Mouse (Mus musculus) midbrain, embryonic 15.5 days (tissue): ENCODE results near the gene Ccni. TPM values are rescaled to one million over a fixed set of nuclear protein-coding genes. Genes with fewer than 3 reads are reported as not detected.

Experiments
- ATAC-seq: fragments of 200-750 bp; cut with Nextera tagmentation; replicated peaks from 2 replicates; pipeline ENCODE4 v1.8.0; 2017; ENCODE audit warnings: moderate TSS enrichment
- H3K27ac ChIP-seq: fragments of 300-500 bp; sonication (generic); 2 replicates; pipeline ENCODE4 v1.5.1; 2015; ENCODE audit warnings: mild to moderate bottlenecking, inconsistent platforms
- H3K27me3 ChIP-seq: fragments of 300-500 bp; sonication (generic); replicated peaks from 2 replicates; pipeline ENCODE4 v1.6.1; 2015; ENCODE audit warnings: inconsistent platforms
- H3K36me3 ChIP-seq: fragments of 300-500 bp; sonication (generic); replicated peaks from 2 replicates; pipeline ENCODE4 v1.6.1; 2015; ENCODE audit warnings: inconsistent platforms
- H3K4me1 ChIP-seq: fragments of 300-500 bp; sonication (generic); 2 replicates; pipeline ENCODE4 v1.6.1; 2015; ENCODE audit warnings: inconsistent platforms
- H3K4me2 ChIP-seq: fragments of 300-500 bp; sonication (generic); 2 replicates; pipeline ENCODE4 v1.6.1; 2015; ENCODE audit warnings: inconsistent platforms, mild to moderate bottlenecking, moderate library complexity
- H3K4me3 ChIP-seq: fragments of 300-500 bp; sonication (generic); 2 replicates; pipeline ENCODE4 v1.5.1; 2015; ENCODE audit warnings: mild to moderate bottlenecking, inconsistent platforms
- H3K9ac ChIP-seq: fragments of 300-500 bp; sonication (generic); 2 replicates; pipeline ENCODE4 v1.6.1; 2015; ENCODE audit warnings: mild to moderate bottlenecking, inconsistent platforms
- H3K9me3 ChIP-seq: fragments of 300-500 bp; sonication (generic); 2 replicates; pipeline ENCODE4 v1.6.1; 2016; ENCODE audit warnings: inconsistent platforms
- WGBS: fragments of 180-500 bp; shearing (Covaris S2); methylation state at CpG from one replicate; pipeline ENCODE4 v1.1.7; 2015; ENCODE audit warnings: mixed read lengths; 5-methylcytosine and 5-hydroxymethylcytosine counted together
- polyA plus RNA-seq: library from polyadenylated mRNA; unstranded; fragments of >200 nt; fragmentation: Nextera tagmentation; extraction: Ambion mirVana; gene quantifications from 2 replicates; pipeline ENCODE4 v1.2.1, GENCODE M21; 2015

Gene Ccni
- polyA plus RNA-seq, result 136 and 143 TPM in 2 replicates

GRCm38 (mm10) chr5:93206109-93207005 is at the start of gene Ccni, which contains the start of gene 2010109A12Rik:
Gene Ccni, minus strand, starts transcription at chr5:93206495.
Gene 2010109A12Rik, plus strand, starts transcription at chr5:93206518.
- peak; percentile 97 for ATAC-seq
- H3K9ac ChIP-seq, result peak within 1 kb of the TSS; percentile 96
- no peaks in the 10 kb centered on the region; the same call in 1 of the 2 replicates for H3K36me3 ChIP-seq
- peaks cover 25% of the 10 kb centered on the region for H3K4me1 ChIP-seq
- WGBS, result under 1% methylated on average over 78 of the region's 79 CpGs
- peak within 1 kb of the TSS; percentile 98 for H3K4me3 ChIP-seq
- H3K27me3 ChIP-seq, result no peaks in the 10 kb centered on the region
- H3K27ac ChIP-seq, result peak within 1 kb of the TSS; percentile 92
- H3K9me3 ChIP-seq, result no peaks in the 10 kb centered on the region
- H3K4me2 ChIP-seq, result peak within 1 kb of the TSS; percentile 78

- no peak overlapping the region for H3K9ac ChIP-seq
- H3K27ac ChIP-seq, result no peak overlapping the region
- ATAC-seq, result no peak
- no peaks in the 10 kb centered on the region for H3K9me3 ChIP-seq
- WGBS, result 84% methylated on average over 5 of the region's 5 CpGs
- no peak overlapping the region for H3K4me3 ChIP-seq
- no peaks in the 10 kb centered on the region for H3K36me3 ChIP-seq
- H3K4me2 ChIP-seq, result no peak overlapping the region
- H3K27me3 ChIP-seq, result no peaks in the 10 kb centered on the region
- H3K4me1 ChIP-seq, result no peaks in the 10 kb centered on the region
Observed at GRCm38 (mm10) chr5:93255759-93256265, 49.5 kb upstream of the Ccni start.

- no peaks in the 10 kb centered on the region for H3K9me3 ChIP-seq
- no peak overlapping the region for H3K9ac ChIP-seq
- no peak for ATAC-seq
- H3K4me2 ChIP-seq, result no peak overlapping the region
- H3K4me1 ChIP-seq, result no peaks in the 10 kb centered on the region
- no peak overlapping the region for H3K4me3 ChIP-seq
- H3K27ac ChIP-seq, result no peak overlapping the region
- H3K36me3 ChIP-seq, result no peaks in the 10 kb centered on the region
- H3K27me3 ChIP-seq, result no peaks in the 10 kb centered on the region
- WGBS, result 86% methylated on average over 12 of the region's 12 CpGs
Observed at GRCm38 (mm10) chr5:93251001-93251760, 44.9 kb upstream of the Ccni start.

DNA sequence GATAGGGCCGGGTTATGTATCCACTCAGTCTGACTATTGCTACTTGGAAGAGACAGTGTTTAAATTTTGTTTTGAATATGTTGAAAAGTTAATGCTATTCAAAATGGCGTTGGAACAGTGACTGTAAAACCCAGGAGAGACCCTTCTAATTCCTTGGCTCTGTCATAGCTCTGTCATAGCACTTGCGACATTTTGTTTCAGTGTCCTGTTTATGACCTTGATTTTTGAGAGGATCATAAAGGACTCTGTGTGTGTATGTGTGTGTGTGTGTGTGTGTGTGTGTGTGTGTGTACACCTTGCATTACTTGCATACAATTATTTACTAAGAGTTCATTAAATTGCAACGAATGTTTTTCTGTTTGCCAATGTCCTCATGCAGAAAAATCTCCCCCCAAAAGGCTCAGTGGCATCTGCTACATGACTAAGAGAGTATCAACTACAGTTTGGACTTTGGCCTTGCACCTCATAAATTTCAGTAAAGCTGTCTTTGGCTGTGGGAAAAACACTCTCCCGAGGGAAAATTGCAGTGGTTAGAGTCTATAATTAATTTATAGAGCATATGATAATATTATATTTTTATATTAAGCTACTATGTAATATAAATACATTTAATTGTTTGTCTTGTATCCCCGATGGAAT is 43.8 kb upstream of the Ccni start:
- no peak overlapping the region for H3K9ac ChIP-seq
- no peaks in the 10 kb centered on the region for H3K4me1 ChIP-seq
- no peaks in the 10 kb centered on the region for H3K36me3 ChIP-seq
- WGBS, result 81% methylated on average over 6 of the region's 6 CpGs
- no peaks in the 10 kb centered on the region for H3K27me3 ChIP-seq
- no peak overlapping the region for H3K4me2 ChIP-seq
- no peak overlapping the region for H3K27ac ChIP-seq
- H3K4me3 ChIP-seq, result no peak overlapping the region
- H3K9me3 ChIP-seq, result no peaks in the 10 kb centered on the region
- ATAC-seq, result no peak

- WGBS, result 74% methylated on average over 2 of the region's 2 CpGs
- Histone ChIP-seq H3K9me3 (no peaks in the 10 kb centered on the region), H3K9ac (no peak overlapping the region), H3K27ac (no peak overlapping the region), H3K4me2 (no peak overlapping the region), H3K4me3 (no peak overlapping the region), H3K36me3 (no peaks in the 10 kb centered on the region), H3K27me3 (no peaks in the 10 kb centered on the region), H3K4me1 (no peaks in the 10 kb centered on the region)
- ATAC-seq, result no peak
Observed at GRCm38 (mm10) chr5:93245280-93245679, 39.0 kb upstream of the Ccni start.

DNA sequence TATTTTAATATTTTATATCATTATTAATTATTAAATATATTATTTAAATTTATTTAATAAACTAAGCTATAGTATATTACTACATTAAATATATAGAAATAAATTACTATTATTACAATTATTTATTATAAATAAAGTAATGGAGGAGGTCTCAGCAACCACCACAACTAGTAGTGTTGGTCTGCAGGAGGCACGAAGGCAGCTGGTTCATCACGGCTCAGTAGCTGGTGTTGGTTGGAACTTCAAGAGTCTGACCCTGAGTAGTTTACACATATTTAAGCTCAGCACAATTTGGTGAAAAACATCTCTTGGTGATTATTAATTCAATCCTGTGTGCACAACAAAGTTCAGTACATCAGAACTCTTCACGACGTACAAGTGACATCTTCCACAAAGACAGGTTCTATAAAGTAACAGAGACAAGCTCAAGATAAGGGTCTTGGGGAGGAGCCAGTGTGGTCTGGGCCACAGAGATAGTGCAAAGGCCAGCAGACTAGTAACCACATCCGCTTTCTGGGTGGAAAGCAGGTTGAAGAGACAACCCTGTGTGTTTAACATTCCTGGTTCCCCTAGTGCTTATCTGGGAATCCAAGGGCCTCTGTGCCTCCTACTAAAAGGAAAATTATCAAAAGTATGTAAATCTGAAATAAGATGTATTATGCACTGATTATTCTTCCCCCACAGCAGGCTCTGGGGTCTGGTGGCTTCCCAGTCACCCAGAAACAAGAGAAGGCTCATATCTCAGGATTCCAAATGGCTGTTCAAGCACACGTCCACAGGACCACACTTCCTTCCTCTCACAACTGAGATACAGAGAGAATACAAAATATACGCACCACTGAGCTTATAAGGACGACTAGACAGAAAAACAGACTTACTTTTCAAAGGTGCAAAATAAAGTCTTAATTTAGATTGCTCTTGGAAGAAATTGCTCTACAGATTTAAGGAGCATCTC is 33.6 kb upstream of the Ccni start:
- Histone ChIP-seq H3K36me3 (no peaks in the 10 kb centered on the region), H3K9ac (no peak overlapping the region), H3K4me1 (no peaks in the 10 kb centered on the region), H3K9me3 (no peaks in the 10 kb centered on the region), H3K4me3 (no peak overlapping the region), H3K27me3 (no peaks in the 10 kb centered on the region), H3K4me2 (no peak overlapping the region), H3K27ac (no peak overlapping the region)
- WGBS, result 84% methylated on average over 8 of the region's 8 CpGs
- no peak for ATAC-seq

DNA sequence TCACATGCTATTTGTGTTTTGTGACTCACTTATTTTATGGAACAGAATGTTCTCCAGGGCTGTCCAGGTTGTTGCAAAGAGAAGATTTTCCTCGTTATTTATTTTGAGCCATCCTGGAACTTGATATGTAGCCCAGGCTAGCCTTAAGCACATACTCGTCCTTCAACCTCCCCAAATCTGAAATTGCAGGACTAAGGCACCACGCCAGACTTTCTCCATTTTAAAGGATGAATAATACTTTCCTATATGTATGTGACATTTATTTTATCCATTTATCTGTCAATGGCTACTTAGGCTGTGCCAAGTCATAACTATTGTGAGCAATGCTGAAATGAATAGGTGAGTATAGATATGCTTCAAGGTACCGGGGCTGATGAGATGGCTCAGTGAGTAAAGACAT is 30.2 kb upstream of the Ccni start:
- Histone ChIP-seq H3K4me3 (no peak overlapping the region), H3K4me1 (no peaks in the 10 kb centered on the region), H3K27me3 (no peaks in the 10 kb centered on the region), H3K36me3 (no peaks in the 10 kb centered on the region), H3K9ac (no peak overlapping the region), H3K27ac (no peak overlapping the region), H3K4me2 (no peak overlapping the region), H3K9me3 (no peaks in the 10 kb centered on the region)
- ATAC-seq, result no peak
- WGBS, result 82% methylated on average over 4 of the region's 4 CpGs

- ATAC-seq, result no peak
- 83% methylated on average over 3 of the region's 3 CpGs for WGBS
Observed at GRCm38 (mm10) chr5:93235888-93236287, 29.6 kb upstream of the Ccni start.

GRCm38 (mm10) chr5:93234605-93235004 is 28.3 kb upstream of the Ccni start:
- Histone ChIP-seq H3K36me3 (no peaks in the 10 kb centered on the region), H3K9me3 (no peaks in the 10 kb centered on the region), H3K4me2 (no peak overlapping the region), H3K4me1 (no peaks in the 10 kb centered on the region), H3K4me3 (no peak overlapping the region), H3K27ac (no peak overlapping the region), H3K27me3 (no peaks in the 10 kb centered on the region), H3K9ac (no peak overlapping the region)
- ATAC-seq, result no peak
- 87% methylated on average over 2 of the region's 2 CpGs for WGBS

More at GRCm38 (mm10) chr5:93235888-93236287, 29.6 kb upstream of the Ccni start:
- Histone ChIP-seq H3K27ac (no peak overlapping the region), H3K36me3 (no peaks in the 10 kb centered on the region), H3K4me3 (no peak overlapping the region), H3K27me3 (no peaks in the 10 kb centered on the region), H3K9me3 (no peaks in the 10 kb centered on the region), H3K9ac (no peak overlapping the region), H3K4me2 (no peak overlapping the region), H3K4me1 (no peaks in the 10 kb centered on the region)

GRCm38 (mm10) chr5:93234130-93234529 is 27.8 kb upstream of the Ccni start:
- H3K4me3 ChIP-seq, result no peak overlapping the region
- H3K4me2 ChIP-seq, result no peak overlapping the region
- WGBS, result 50% methylated on average over 4 of the region's 4 CpGs
- no peaks in the 10 kb centered on the region for H3K9me3 ChIP-seq
- ATAC-seq, result no peak
- no peaks in the 10 kb centered on the region for H3K27me3 ChIP-seq
- H3K9ac ChIP-seq, result no peak overlapping the region
- H3K4me1 ChIP-seq, result no peaks in the 10 kb centered on the region
- no peak overlapping the region for H3K27ac ChIP-seq
- H3K36me3 ChIP-seq, result no peaks in the 10 kb centered on the region

DNA sequence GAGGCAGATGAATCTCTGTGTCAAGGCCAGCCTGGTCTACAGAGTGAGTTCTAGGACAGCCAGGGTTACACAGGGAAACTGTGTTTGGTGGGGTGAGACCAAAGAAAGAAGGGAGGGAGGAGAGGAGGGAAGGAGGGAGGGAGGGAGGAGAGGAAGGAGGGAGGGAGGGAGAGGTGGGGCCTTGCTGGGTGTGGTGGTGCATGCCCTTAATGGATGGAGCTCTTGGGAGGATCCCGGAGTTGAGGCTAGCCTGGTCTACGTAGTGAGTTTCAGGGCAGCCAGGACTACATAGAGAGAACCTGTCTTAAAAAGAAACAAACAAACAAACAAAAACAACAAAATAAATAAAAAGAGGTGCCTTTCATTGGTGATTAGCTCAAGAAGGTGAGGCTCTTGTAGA is 26.5 kb upstream of the Ccni start:
- H3K9me3 ChIP-seq, result no peaks in the 10 kb centered on the region
- no peaks in the 10 kb centered on the region for H3K36me3 ChIP-seq
- no peak overlapping the region for H3K4me3 ChIP-seq
- no peak for ATAC-seq
- H3K27ac ChIP-seq, result no peak overlapping the region
- H3K4me2 ChIP-seq, result no peak overlapping the region
- H3K9ac ChIP-seq, result no peak overlapping the region
- H3K4me1 ChIP-seq, result no peaks in the 10 kb centered on the region
- H3K27me3 ChIP-seq, result no peaks in the 10 kb centered on the region
- WGBS, result 87% methylated on average over 2 of the region's 2 CpGs
